Mouse (Mus musculus): ENCODE results near the gene Tnfsf12.

- no peak for TF ChIP-seq CTCF (IDR thresholded peaks at IDR 0.05; ENCODE audit: borderline replicate concordance, control insufficient read depth, extremely low read depth, insufficient read depth, low read length, poor library complexity)
- TF ChIP-seq POLR2A (IDR thresholded peaks at IDR 0.05; ENCODE audit: control insufficient read depth, extremely low read depth, insufficient read depth, low read length, poor library complexity): no peak
Observed at GRCm38 (mm10) chr11:69707480-69707847, 11.8 kb upstream of the Tnfsf12 start.
